Mouse (Mus musculus) lung, postnatal 0 days (tissue): ENCODE data around the gene Ahr. TPM values are rescaled to one million over a fixed set of nuclear protein-coding genes. Genes with fewer than 3 reads are reported as not detected.

Experiments
- ATAC-seq: fragments of 200-750 bp; cut with Nextera tagmentation; 2 replicates; pipeline ENCODE4 v1.8.0; 2017; ENCODE audit warnings: moderate library complexity
- DNase-seq: peaks from one replicate; pipeline ENCODE4 v3.0.0-alpha.2; 2016; ENCODE audit warnings: low spot score
- H3K27ac ChIP-seq: fragments of 300-500 bp; sonication (generic); 2 replicates; pipeline ENCODE4 v1.5.1; 2014; ENCODE audit warnings: antibody characterized with exemption, mild to moderate bottlenecking, low read length, mixed read lengths
- H3K27me3 ChIP-seq: fragments of 300-500 bp; sonication (generic); replicated peaks from 2 replicates; pipeline ENCODE4 v1.6.1; 2014; ENCODE audit warnings: low read length, mixed read lengths; ENCODE audit not compliant: insufficient read depth
- H3K36me3 ChIP-seq: fragments of 300-500 bp; sonication (generic); 2 replicates; pipeline ENCODE4 v1.6.1; 2014; ENCODE audit warnings: low read length, mixed read lengths; ENCODE audit not compliant: insufficient read depth
- H3K4me1 ChIP-seq: fragments of 300-500 bp; sonication (generic); 2 replicates; pipeline ENCODE4 v1.6.1; 2014; ENCODE audit warnings: antibody characterized with exemption, low read depth, low read length, mixed read lengths; ENCODE audit not compliant: insufficient read depth
- H3K4me2 ChIP-seq: fragments of 300-500 bp; sonication (generic); replicated peaks from 2 replicates; pipeline ENCODE4 v1.6.1; 2014; ENCODE audit warnings: low read depth, mild to moderate bottlenecking, low read length, moderate library complexity, mixed read lengths
- H3K4me3 ChIP-seq: fragments of 300-500 bp; sonication (generic); 2 replicates; pipeline ENCODE4 v1.5.1; 2014; ENCODE audit warnings: low read depth, low read length
- H3K9ac ChIP-seq: fragments of 300-500 bp; sonication (generic); replicated peaks from 2 replicates; pipeline ENCODE4 v1.6.1; 2014; ENCODE audit warnings: low read depth, mild to moderate bottlenecking
- H3K9me3 ChIP-seq: fragments of 300-500 bp; sonication (generic); 2 replicates; pipeline ENCODE4 v1.6.1; 2016; ENCODE audit warnings: low read length, mixed read lengths
- CTCF ChIP-seq: IDR thresholded peaks from 2 replicates; pipeline ENCODE4 v1.5.1; 2016; ENCODE audit warnings: antibody characterized with exemption, mild to moderate bottlenecking
- EP300 ChIP-seq: IDR thresholded peaks from 2 replicates; pipeline ENCODE4 v1.6.1; 2016; ENCODE audit warnings: antibody characterized with exemption, mild to moderate bottlenecking, control low read depth
- WGBS: fragments of 180-500 bp; shearing (Covaris S2); extraction: QIAGEN DNeasy Blood & Tissue Kit; methylation state at CpG from one replicate; pipeline ENCODE4 v1.1.7; 2014; 5-methylcytosine and 5-hydroxymethylcytosine counted together
- polyA plus RNA-seq: library from polyadenylated mRNA; unstranded; fragments of >200 nt; fragmentation: Nextera tagmentation; extraction: Ambion mirVana; gene quantifications from 2 replicates; pipeline ENCODE4 v1.2.1, GENCODE M21; 2015

Ahr gene
- polyA plus RNA-seq, 1 experiment from 2014 or later: 25.1 TPM

- Histone ChIP-seq H3K4me2 (no peak overlapping the region), H3K27ac (no peak overlapping the region), H3K9ac (no peak overlapping the region), H3K9me3 (no peaks in the 10 kb centered on the region), H3K4me1 (peaks cover 5% of the 10 kb centered on the region; the same call in 1 of the 2 replicates), H3K36me3 (no peaks in the 10 kb centered on the region), H3K27me3 (no peaks in the 10 kb centered on the region), H3K4me3 (no peak overlapping the region)
- ATAC-seq: no peak
- TF ChIP-seq EP300 (no peak), CTCF (no peak)
- WGBS: 73% methylated on average over 4 of the region's 4 CpGs
- DNase-seq: no peak
These were observed 19.5 kb upstream of the Ahr start for GRCm38 (mm10) chr12:35554309-35554708.

DNA sequence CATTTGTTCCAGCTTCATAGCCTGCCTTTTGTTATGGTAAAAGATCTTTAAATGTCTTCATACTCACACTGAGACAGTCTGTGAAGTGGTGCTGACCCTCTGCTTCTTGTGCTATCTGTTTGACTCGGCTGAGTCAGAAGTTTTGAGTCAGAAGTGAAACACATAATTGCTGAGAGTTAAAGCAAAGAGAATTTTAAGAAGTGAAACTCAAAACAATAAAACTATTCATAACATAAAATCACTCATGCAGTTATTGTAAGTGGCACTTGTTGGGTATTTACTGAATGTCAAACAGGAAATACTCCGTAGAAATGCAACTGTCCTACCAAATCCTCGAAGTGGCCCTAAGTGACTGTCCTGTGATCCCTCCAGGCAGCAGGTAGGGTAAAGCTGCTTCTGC, 18.3 kb upstream of the Ahr start:
- DNase-seq (no peak), ATAC-seq (no peak)
- WGBS: 53% methylated on average over 3 of the region's 3 CpGs
- H3K9ac ChIP-seq: no peak overlapping the region
- H3K27me3 ChIP-seq: no peaks in the 10 kb centered on the region
- no peak overlapping the region for H3K4me2 ChIP-seq
- no peaks in the 10 kb centered on the region for H3K36me3 ChIP-seq
- no peak overlapping the region for H3K4me3 ChIP-seq
- H3K27ac ChIP-seq: no peak overlapping the region
- peaks cover 5% of the 10 kb centered on the region; the same call in 1 of the 2 replicates for H3K4me1 ChIP-seq
- H3K9me3 ChIP-seq: no peaks in the 10 kb centered on the region
- TF ChIP-seq CTCF: no peak
- no peak for TF ChIP-seq EP300

- ATAC-seq (no peak), DNase-seq (no peak)
- Histone ChIP-seq H3K9ac (no peak overlapping the region), H3K27me3 (no peaks in the 10 kb centered on the region), H3K4me3 (no peak overlapping the region), H3K27ac (no peak overlapping the region), H3K4me2 (no peak overlapping the region), H3K36me3 (no peaks in the 10 kb centered on the region), H3K9me3 (no peaks in the 10 kb centered on the region), H3K4me1 (peaks cover 5% of the 10 kb centered on the region; the same call in 1 of the 2 replicates)
- TF ChIP-seq CTCF (no peak), EP300 (no peak)
These were observed 15.5 kb upstream of the Ahr start for GRCm38 (mm10) chr12:35550299-35550698.

DNA sequence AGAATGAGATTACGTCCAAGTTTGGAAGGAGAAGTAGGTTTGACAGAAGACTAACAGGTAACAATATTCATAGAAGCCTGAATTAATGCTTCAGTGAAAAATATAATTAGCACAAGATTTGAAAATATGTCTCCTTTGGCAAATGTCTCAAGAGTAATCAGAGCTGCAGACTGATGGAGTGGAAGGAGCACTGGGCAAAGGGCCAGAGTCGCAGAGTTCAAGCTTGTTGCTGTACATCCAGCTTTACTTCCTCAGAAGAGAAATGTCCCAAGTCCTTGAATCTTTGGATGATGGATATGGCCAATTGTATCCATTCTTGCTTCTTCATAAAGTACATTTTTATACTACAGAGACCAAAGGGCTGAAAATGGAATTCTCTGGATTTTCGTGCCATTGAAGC, 8.0 kb upstream of the Ahr start:
- TF ChIP-seq CTCF (no peak), EP300 (no peak)
- no peaks in the 10 kb centered on the region for H3K36me3 ChIP-seq
- no peak for DNase-seq
- no peak overlapping the region for H3K4me2 ChIP-seq
- H3K4me1 ChIP-seq: no peaks in the 10 kb centered on the region
- H3K27ac ChIP-seq: no peak overlapping the region
- no peak for ATAC-seq
- no peak overlapping the region for H3K9ac ChIP-seq
- 46% methylated on average over 3 of the region's 3 CpGs for WGBS
- H3K9me3 ChIP-seq: no peaks in the 10 kb centered on the region
- H3K4me3 ChIP-seq: no peak overlapping the region
- H3K27me3 ChIP-seq: no peaks in the 10 kb centered on the region

GRCm38 (mm10) chr12:35538843-35539242, 4.0 kb upstream of the Ahr start:
- peak; percentile 50 for DNase-seq
- no peak for ATAC-seq
- Histone ChIP-seq H3K4me2 (no peak overlapping the region), H3K4me1 (no peaks in the 10 kb centered on the region; the same call in 1 of the 2 replicates), H3K9me3 (no peaks in the 10 kb centered on the region), H3K4me3 (no peak overlapping the region), H3K27me3 (no peaks in the 10 kb centered on the region), H3K9ac (no peak overlapping the region), H3K36me3 (no peaks in the 10 kb centered on the region), H3K27ac (no peak overlapping the region)
- TF ChIP-seq CTCF: no peak
- TF ChIP-seq EP300: no peak
- WGBS: 29% methylated on average over 3 of the region's 3 CpGs

- Histone ChIP-seq H3K9ac (peak overlapping the region; percentile 57), H3K4me3 (peak overlapping the region; percentile 69), H3K27ac (peak overlapping the region; percentile 90), H3K4me2 (peak overlapping the region; percentile 87), H3K9me3 (no peaks in the 10 kb centered on the region), H3K36me3 (no peaks in the 10 kb centered on the region), H3K4me1 (no peaks in the 10 kb centered on the region; the same call in 1 of the 2 replicates), H3K27me3 (no peaks in the 10 kb centered on the region)
- under 1% methylated on average over 47 of the region's 49 CpGs for WGBS
- TF ChIP-seq CTCF (peak; percentile 42), EP300 (no peak)
- DNase-seq: peak; percentile 61
- ATAC-seq: peak; percentile 85
These were observed 604 bp downstream of the Ahr start for GRCm38 (mm10) chr12:35534114-35534753.

DNA sequence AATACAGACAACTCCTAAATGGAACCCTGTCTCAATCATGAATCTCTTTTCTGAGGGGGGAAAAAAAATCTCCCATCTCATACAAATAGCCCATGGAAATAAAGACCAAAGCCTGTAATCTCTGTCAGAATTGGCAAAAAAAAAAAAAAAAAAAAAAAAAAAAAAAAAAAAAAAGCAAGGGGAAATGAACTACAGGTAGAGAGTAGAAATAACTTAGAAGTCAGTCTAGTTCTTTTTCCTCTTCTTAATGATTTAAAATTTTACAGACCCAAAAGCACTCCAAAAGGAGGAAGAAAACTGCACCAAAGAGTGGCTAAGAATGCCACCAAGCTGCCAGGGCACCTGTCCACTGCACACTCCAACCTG, 1.1 kb downstream of the Ahr start:
- no peak for DNase-seq
- H3K4me1 ChIP-seq: no peaks in the 10 kb centered on the region; the same call in 1 of the 2 replicates
- no peaks in the 10 kb centered on the region for H3K27me3 ChIP-seq
- no peaks in the 10 kb centered on the region for H3K9me3 ChIP-seq
- peak overlapping the region; percentile 57 for H3K9ac ChIP-seq
- H3K27ac ChIP-seq: peak overlapping the region; percentile 90
- H3K36me3 ChIP-seq: no peaks in the 10 kb centered on the region
- peak overlapping the region; percentile 69 for H3K4me3 ChIP-seq
- H3K4me2 ChIP-seq: peak overlapping the region; percentile 87
- no peak for ATAC-seq
- TF ChIP-seq EP300: no peak
